Mouse (Mus musculus): ENCODE measurements around the gene Thpo. TPM values are rescaled to one million over a fixed set of nuclear protein-coding genes. Genes with fewer than 3 reads are reported as not detected.

Gene Thpo
- total and polyA plus RNA-seq, 3 experiments, result not detected

DNA sequence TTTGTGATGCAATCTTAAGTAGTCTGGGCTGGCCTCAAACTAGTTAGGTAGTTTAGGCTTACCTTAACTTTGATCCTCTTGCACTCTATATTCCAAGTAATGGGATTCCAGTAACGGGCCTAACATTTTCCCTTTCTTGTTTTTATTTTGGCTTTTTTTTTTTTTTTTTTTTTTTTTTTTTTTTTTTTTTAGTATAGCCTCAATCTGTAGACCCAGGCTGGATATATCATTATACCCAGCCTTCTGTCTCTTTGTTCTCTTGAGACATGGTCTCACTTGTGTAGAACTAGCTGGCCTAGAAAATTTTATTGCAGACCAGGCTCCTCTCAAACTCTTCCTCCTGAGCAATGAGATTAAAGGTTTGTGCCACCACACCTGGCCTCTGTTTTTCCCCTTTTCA lies 42.7 kb downstream of the Thpo start:
- ATAC-seq (ENCODE audit: extremely low read depth, insufficient number of reproducible peaks, low FRiP score, poor library complexity, severe bottlenecking) (no peak), DNase-seq (ENCODE audit: low spot score) (no peak)
- TF ChIP-seq GATA2 (IDR thresholded peaks at IDR 0.05; ENCODE audit: borderline replicate concordance, low read depth, low read length) (no peak), GATA1 (IDR thresholded peaks at IDR 0.05; ENCODE audit: borderline replicate concordance, low read length) (no peak), TAL1 (conservative IDR thresholded peaks at IDR 0.05; ENCODE audit: low read depth, low read length) (no peak), POLR2AphosphoS5 (IDR thresholded peaks at IDR 0.05; ENCODE audit: insufficient replicate concordance, low read depth, low read length) (no peak), CTCF (IDR thresholded peaks at IDR 0.05; ENCODE audit: low read depth, low read length) (no peak)
- no peaks in the 10 kb centered on the region for H3K9me3 ChIP-seq (replicated peaks)
- H3K36me3 ChIP-seq (replicated peaks), result peaks cover 78% of the 10 kb centered on the region
- H3K27me3 ChIP-seq (ENCODE audit: insufficient read depth, low read length), result no peaks in the 10 kb centered on the region
- no peak overlapping the region for H3K4me3 ChIP-seq (ENCODE audit: low read depth, low read length)
- peaks cover 89% of the 10 kb centered on the region for H3K4me1 ChIP-seq (ENCODE audit: insufficient read depth, low read depth, low read length)

DNA sequence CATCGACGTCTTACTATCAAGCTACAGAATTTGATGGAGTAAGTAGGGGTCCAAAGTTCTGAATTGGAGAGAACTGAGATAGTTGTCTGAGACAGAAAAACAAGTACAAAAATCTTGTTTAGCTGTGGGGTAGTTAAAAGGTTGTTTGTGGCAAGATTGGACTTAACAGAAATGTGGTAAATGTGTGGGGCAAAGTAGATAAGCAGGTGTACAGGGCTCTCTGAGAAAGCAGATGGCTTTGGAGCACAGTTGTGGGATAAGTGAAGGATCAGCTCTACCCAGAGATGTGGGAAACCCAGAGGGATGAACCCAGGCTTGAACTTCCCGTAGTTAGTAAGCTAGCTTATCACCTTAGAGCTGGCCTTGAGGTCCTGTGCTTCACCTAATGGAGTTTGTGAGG lies 43.5 kb downstream of the Thpo start:
- TF ChIP-seq TAL1 (conservative IDR thresholded peaks at IDR 0.05; ENCODE audit: low read depth, low read length) (peak; percentile 67), GATA2 (IDR thresholded peaks at IDR 0.05; ENCODE audit: borderline replicate concordance, low read depth, low read length) (no peak)
- ATAC-seq (ENCODE audit: extremely low read depth, insufficient number of reproducible peaks, low FRiP score, poor library complexity, severe bottlenecking) (no peak), DNase-seq (ENCODE audit: low spot score) (no peak)
- Histone ChIP-seq H3K36me3 (replicated peaks) (peaks cover 80% of the 10 kb centered on the region), H3K4me1 (ENCODE audit: insufficient read depth, low read depth, low read length) (peaks cover 93% of the 10 kb centered on the region), H3K4me3 (ENCODE audit: low read depth, low read length) (no peak overlapping the region), H3K27me3 (ENCODE audit: insufficient read depth, low read length) (no peaks in the 10 kb centered on the region), H3K9me3 (replicated peaks) (no peaks in the 10 kb centered on the region)

DNA sequence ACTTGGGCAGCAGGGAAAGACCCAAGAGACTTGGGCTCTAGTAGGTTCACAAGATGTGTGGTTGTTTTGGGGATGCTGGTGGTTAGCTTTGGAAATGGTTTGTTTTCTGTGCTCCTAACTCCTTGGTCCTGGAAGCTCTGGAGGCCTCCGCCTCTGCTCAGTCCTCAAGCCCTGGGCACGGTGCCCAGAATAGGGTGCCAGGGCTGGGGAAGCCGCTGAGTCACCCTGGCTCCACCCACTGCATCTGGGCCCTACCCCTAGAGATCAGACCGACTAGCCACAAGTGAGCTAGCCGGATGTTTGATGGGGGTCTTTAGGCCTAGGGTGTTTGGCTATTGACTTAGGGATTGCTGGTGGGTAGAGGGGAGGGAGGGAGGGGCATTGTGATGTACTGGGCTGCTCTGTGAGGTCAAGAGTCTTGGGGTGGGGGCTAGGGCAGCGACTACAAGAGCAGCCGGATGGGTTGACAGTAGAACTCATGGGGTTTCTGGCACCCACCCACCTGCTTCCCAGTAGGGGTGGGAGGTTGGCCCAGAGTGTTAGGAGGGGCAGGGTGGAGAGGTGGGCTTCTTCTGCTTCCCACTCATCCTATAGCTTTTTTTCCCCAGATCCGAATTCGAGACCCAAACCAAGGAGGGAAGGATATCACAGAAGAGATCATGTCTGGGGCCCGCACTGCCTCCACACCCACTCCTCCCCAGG lies 56.2 kb downstream of the Thpo start:
- ATAC-seq (ENCODE audit: extremely low read depth, insufficient number of reproducible peaks, low FRiP score, poor library complexity, severe bottlenecking), result no peak
- TF ChIP-seq CTCF (IDR thresholded peaks at IDR 0.05; ENCODE audit: low read depth, low read length), result no peak
- no peak for TF ChIP-seq GATA2 (IDR thresholded peaks at IDR 0.05; ENCODE audit: borderline replicate concordance, low read depth, low read length)
- TF ChIP-seq POLR2AphosphoS5 (IDR thresholded peaks at IDR 0.05; ENCODE audit: insufficient replicate concordance, low read depth, low read length), result no peak
- no peak for TF ChIP-seq GATA1 (IDR thresholded peaks at IDR 0.05; ENCODE audit: borderline replicate concordance, low read length)
- TF ChIP-seq TAL1 (conservative IDR thresholded peaks at IDR 0.05; ENCODE audit: low read depth, low read length), result no peak
- Histone ChIP-seq H3K27me3 (ENCODE audit: insufficient read depth, low read length) (no peaks in the 10 kb centered on the region), H3K4me1 (ENCODE audit: insufficient read depth, low read depth, low read length) (peaks cover 77% of the 10 kb centered on the region), H3K4me3 (ENCODE audit: low read depth, low read length) (peak overlapping the region; percentile 27; the same call in 1 of the 2 replicates), H3K36me3 (replicated peaks) (peaks cover 97% of the 10 kb centered on the region), H3K9me3 (replicated peaks) (no peaks in the 10 kb centered on the region)
- DNase-seq (ENCODE audit: low spot score), result peak; percentile 83

DNA sequence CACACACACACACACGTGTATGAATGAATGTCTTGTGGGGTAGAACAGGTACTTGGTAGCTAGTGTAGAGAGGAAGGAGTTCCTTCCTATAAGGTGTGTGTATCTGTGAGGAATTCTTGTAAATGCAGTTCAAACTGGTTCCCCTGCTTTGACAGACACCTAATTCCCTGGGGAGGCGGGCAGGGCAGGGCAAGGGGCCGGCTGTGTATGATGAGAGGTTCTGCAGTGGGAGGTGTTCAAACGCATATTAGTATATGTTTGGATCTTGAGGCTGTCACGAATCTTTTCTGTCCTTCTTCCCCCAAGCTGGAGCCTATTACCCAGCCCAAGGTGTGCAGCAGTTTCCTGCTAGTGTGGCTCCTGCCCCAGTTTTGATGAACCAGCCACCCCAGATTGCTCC lies 56.9 kb downstream of the Thpo start:
- Histone ChIP-seq H3K4me1 (ENCODE audit: insufficient read depth, low read depth, low read length) (peaks cover 77% of the 10 kb centered on the region), H3K27me3 (ENCODE audit: insufficient read depth, low read length) (no peaks in the 10 kb centered on the region), H3K36me3 (replicated peaks) (peaks cover 89% of the 10 kb centered on the region), H3K4me3 (ENCODE audit: low read depth, low read length) (peak overlapping the region; percentile 5; the same call in 1 of the 2 replicates), H3K9me3 (replicated peaks) (no peaks in the 10 kb centered on the region)
- no peak for DNase-seq (ENCODE audit: low spot score)
- no peak for ATAC-seq (ENCODE audit: extremely low read depth, insufficient number of reproducible peaks, low FRiP score, poor library complexity, severe bottlenecking)
- no peak for TF ChIP-seq TAL1 (conservative IDR thresholded peaks at IDR 0.05; ENCODE audit: low read depth, low read length)

DNA sequence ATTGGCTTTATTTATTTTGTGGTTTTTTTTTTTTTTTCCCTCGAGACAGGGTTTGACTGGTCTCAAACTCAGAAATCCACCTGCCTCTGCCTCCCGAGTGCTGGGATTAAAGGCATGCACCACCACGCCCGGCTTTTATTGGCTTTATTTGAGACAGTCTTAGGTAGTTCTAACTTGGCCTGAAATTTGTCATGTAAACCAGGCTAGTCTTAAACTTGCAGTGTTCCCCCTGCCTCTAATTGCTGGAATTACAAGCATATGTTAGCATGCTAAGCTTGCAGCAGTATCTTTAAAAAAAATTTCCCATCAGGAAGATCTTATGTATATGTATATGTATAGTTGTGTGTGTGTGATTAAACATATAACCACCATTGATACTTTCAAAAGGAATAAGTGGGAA lies 57.6 kb downstream of the Thpo start:
- TF ChIP-seq GATA2 (IDR thresholded peaks at IDR 0.05; ENCODE audit: borderline replicate concordance, low read depth, low read length), result no peak
- TF ChIP-seq GATA1 (IDR thresholded peaks at IDR 0.05; ENCODE audit: borderline replicate concordance, low read length), result no peak
- no peak for TF ChIP-seq TAL1 (conservative IDR thresholded peaks at IDR 0.05; ENCODE audit: low read depth, low read length)
- TF ChIP-seq CTCF (IDR thresholded peaks at IDR 0.05; ENCODE audit: low read depth, low read length), result no peak
- no peak for TF ChIP-seq POLR2AphosphoS5 (IDR thresholded peaks at IDR 0.05; ENCODE audit: insufficient replicate concordance, low read depth, low read length)
- Histone ChIP-seq H3K36me3 (replicated peaks) (peaks cover 82% of the 10 kb centered on the region), H3K4me1 (ENCODE audit: insufficient read depth, low read depth, low read length) (peaks cover 81% of the 10 kb centered on the region)

DNA sequence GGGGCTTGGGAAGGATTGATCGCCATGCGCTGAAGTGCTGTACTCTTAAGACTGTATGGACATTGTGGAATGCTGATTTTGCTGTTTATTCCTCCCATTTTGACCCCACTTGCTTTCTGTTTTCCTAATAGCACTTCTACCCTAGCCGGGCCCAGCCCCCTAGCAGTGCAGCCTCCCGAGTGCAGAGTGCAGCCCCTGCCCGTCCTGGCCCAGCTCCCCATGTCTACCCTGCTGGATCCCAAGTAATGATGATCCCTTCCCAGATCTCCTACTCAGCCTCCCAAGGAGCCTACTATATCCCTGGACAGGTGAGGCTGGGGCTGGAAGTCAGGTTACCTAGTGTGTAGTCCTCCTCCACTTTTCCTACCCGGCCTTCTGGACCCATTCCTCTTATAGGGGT lies 59.1 kb downstream of the Thpo start:
- peaks cover 72% of the 10 kb centered on the region for H3K4me1 ChIP-seq (ENCODE audit: insufficient read depth, low read depth, low read length)

More for the DNA sequence above, 57.6 kb downstream of the Thpo start:
- H3K27me3 ChIP-seq (ENCODE audit: insufficient read depth, low read length), result no peaks in the 10 kb centered on the region
- DNase-seq (ENCODE audit: low spot score), result no peak
- H3K9me3 ChIP-seq (replicated peaks), result no peaks in the 10 kb centered on the region
- no peak for ATAC-seq (ENCODE audit: extremely low read depth, insufficient number of reproducible peaks, low FRiP score, poor library complexity, severe bottlenecking)
- no peak overlapping the region for H3K4me3 ChIP-seq (ENCODE audit: low read depth, low read length)

More for the DNA sequence above, 59.1 kb downstream of the Thpo start:
- DNase-seq (ENCODE audit: low spot score) (no peak), ATAC-seq (ENCODE audit: extremely low read depth, insufficient number of reproducible peaks, low FRiP score, poor library complexity, severe bottlenecking) (no peak)
- Histone ChIP-seq H3K9me3 (replicated peaks) (no peaks in the 10 kb centered on the region), H3K36me3 (replicated peaks) (peaks cover 67% of the 10 kb centered on the region), H3K27me3 (ENCODE audit: insufficient read depth, low read length) (no peaks in the 10 kb centered on the region), H3K4me3 (ENCODE audit: low read depth, low read length) (peak overlapping the region; percentile 85)
- no peak for TF ChIP-seq GATA2 (IDR thresholded peaks at IDR 0.05; ENCODE audit: borderline replicate concordance, low read depth, low read length)
- TF ChIP-seq POLR2AphosphoS5 (IDR thresholded peaks at IDR 0.05; ENCODE audit: insufficient replicate concordance, low read depth, low read length), result no peak
- TF ChIP-seq CTCF (IDR thresholded peaks at IDR 0.05; ENCODE audit: low read depth, low read length), result no peak
- TF ChIP-seq TAL1 (conservative IDR thresholded peaks at IDR 0.05; ENCODE audit: low read depth, low read length), result no peak
- TF ChIP-seq GATA1 (IDR thresholded peaks at IDR 0.05; ENCODE audit: borderline replicate concordance, low read length), result no peak

Other genes with a start within 250 kb of the Thpo start
- gene Eif2b5, start 235.7 kb downstream of the Thpo start, total RNA-seq (2014; fragmentation: Nextera tagmentation), result 40.5 and 43.6 TPM in 2 replicates
- gene Eif2b5, start 235.7 kb downstream of the Thpo start, total RNA-seq (2017), result 105 and 107 TPM in 2 replicates
- 24.8 and 25.5 TPM in 2 replicates for gene Eif2b5, start 235.7 kb downstream of the Thpo start, polyA plus RNA-seq (2012)
- 51.8 and 57.2 TPM in 2 replicates for gene Dvl3, start 217.5 kb downstream of the Thpo start, total RNA-seq (2014; fragmentation: Nextera tagmentation)
- gene Dvl3, start 217.5 kb downstream of the Thpo start, total RNA-seq (2017), result 2.8 and 3.0 TPM in 2 replicates
- gene Dvl3, start 217.5 kb downstream of the Thpo start, polyA plus RNA-seq (2012), result 26.9 and 28.2 TPM in 2 replicates
- gene Ap2m1, start 199.0 kb downstream of the Thpo start, total RNA-seq (2014; fragmentation: Nextera tagmentation), result 302 and 342 TPM in 2 replicates
- 173 and 186 TPM in 2 replicates for gene Ap2m1, start 199.0 kb downstream of the Thpo start, total RNA-seq (2017)
- 67.5 and 73.4 TPM in 2 replicates for gene Ap2m1, start 199.0 kb downstream of the Thpo start, polyA plus RNA-seq (2012)
- 34.6 and 35.1 TPM in 2 replicates for gene Abcf3, start 185.9 kb downstream of the Thpo start, total RNA-seq (2014; fragmentation: Nextera tagmentation)
- 66.1 and 70.1 TPM in 2 replicates for gene Abcf3, start 185.9 kb downstream of the Thpo start, total RNA-seq (2017)
- 21.1 and 22.1 TPM in 2 replicates for gene Abcf3, start 185.9 kb downstream of the Thpo start, polyA plus RNA-seq (2012)
- not detected in 2 replicates for gene Vwa5b2, start 145.0 kb downstream of the Thpo start, total RNA-seq (2014; fragmentation: Nextera tagmentation)
- 0.29 TPM in 1 of 2 replicates, not detected in the other for gene Vwa5b2, start 145.0 kb downstream of the Thpo start, total RNA-seq (2017)
- 0.02 and 0.07 TPM in 2 replicates for gene Vwa5b2, start 145.0 kb downstream of the Thpo start, polyA plus RNA-seq (2012)
- 16.4 and 22.1 TPM in 2 replicates for gene Eef1akmt4, start 122.9 kb downstream of the Thpo start, total RNA-seq (2014; fragmentation: Nextera tagmentation)
- gene Eef1akmt4, start 122.9 kb downstream of the Thpo start, total RNA-seq (2017), result 9.8 and 11.5 TPM in 2 replicates
- gene Eef1akmt4, start 122.9 kb downstream of the Thpo start, polyA plus RNA-seq (2012), result 6.0 and 8.7 TPM in 2 replicates
- gene Gm49333, start 122.9 kb downstream of the Thpo start, total RNA-seq (2014; fragmentation: Nextera tagmentation), result not detected in 2 replicates
- gene Gm49333, start 122.9 kb downstream of the Thpo start, total RNA-seq (2017), result not detected in 2 replicates
- not detected in 2 replicates for gene Gm49333, start 122.9 kb downstream of the Thpo start, polyA plus RNA-seq (2012)
- 36.3 and 45.6 TPM in 2 replicates for gene Alg3, start 122.8 kb downstream of the Thpo start, total RNA-seq (2014; fragmentation: Nextera tagmentation)
- 9.9 and 12.0 TPM in 2 replicates for gene Alg3, start 122.8 kb downstream of the Thpo start, total RNA-seq (2017)
- 5.5 and 12.8 TPM in 2 replicates for gene Alg3, start 122.8 kb downstream of the Thpo start, polyA plus RNA-seq (2012)
- not detected in 2 replicates for gene Camk2n2, start 113.2 kb downstream of the Thpo start, total RNA-seq (2014; fragmentation: Nextera tagmentation)
- 0.22 and 0.58 TPM in 2 replicates for gene Camk2n2, start 113.2 kb downstream of the Thpo start, total RNA-seq (2017)
- gene Camk2n2, start 113.2 kb downstream of the Thpo start, polyA plus RNA-seq (2012), result 1.1 and 1.2 TPM in 2 replicates
- 0.58 TPM in 1 of 2 replicates, not detected in the other for gene Ece2, start 104.7 kb downstream of the Thpo start, total RNA-seq (2014; fragmentation: Nextera tagmentation)
- 0.12 and 0.16 TPM in 2 replicates for gene Ece2, start 104.7 kb downstream of the Thpo start, total RNA-seq (2017)
- not detected in 2 replicates for gene Ece2, start 104.7 kb downstream of the Thpo start, polyA plus RNA-seq (2012)
- 175 and 205 TPM in 2 replicates for gene Psmd2, start 82.9 kb downstream of the Thpo start, total RNA-seq (2014; fragmentation: Nextera tagmentation)
- 246 and 273 TPM in 2 replicates for gene Psmd2, start 82.9 kb downstream of the Thpo start, total RNA-seq (2017)
- 349 and 352 TPM in 2 replicates for gene Psmd2, start 82.9 kb downstream of the Thpo start, polyA plus RNA-seq (2012)
- gene Eif4g1, start 66.2 kb downstream of the Thpo start, total RNA-seq (2014; fragmentation: Nextera tagmentation), result 325 and 411 TPM in 2 replicates
- 257 and 270 TPM in 2 replicates for gene Eif4g1, start 66.2 kb downstream of the Thpo start, total RNA-seq (2017)
- gene Eif4g1, start 66.2 kb downstream of the Thpo start, polyA plus RNA-seq (2012), result 957 and 1,213 TPM in 2 replicates
- 3.1 and 3.9 TPM in 2 replicates for gene Fam131a, start 41.3 kb downstream of the Thpo start, total RNA-seq (2014; fragmentation: Nextera tagmentation)
- gene Fam131a, start 41.3 kb downstream of the Thpo start, total RNA-seq (2017), result 1.2 and 2.6 TPM in 2 replicates
- 9.5 and 10.1 TPM in 2 replicates for gene Fam131a, start 41.3 kb downstream of the Thpo start, polyA plus RNA-seq (2012)
- gene Polr2h, start 16.8 kb downstream of the Thpo start, total RNA-seq (2014; fragmentation: Nextera tagmentation), result 17.5 and 22.7 TPM in 2 replicates
- gene Polr2h, start 16.8 kb downstream of the Thpo start, total RNA-seq (2017), result 95.7 and 97.6 TPM in 2 replicates
- gene Polr2h, start 16.8 kb downstream of the Thpo start, polyA plus RNA-seq (2012), result 3.3 and 6.1 TPM in 2 replicates
- gene Clcn2, start 16.8 kb downstream of the Thpo start, total RNA-seq (2014; fragmentation: Nextera tagmentation), result 25.8 and 26.7 TPM in 2 replicates
- 16.4 and 23.3 TPM in 2 replicates for gene Clcn2, start 16.8 kb downstream of the Thpo start, total RNA-seq (2017)
- 32.6 and 55.5 TPM in 2 replicates for gene Clcn2, start 16.8 kb downstream of the Thpo start, polyA plus RNA-seq (2012)
- gene Chrd, start 1.4 kb downstream of the Thpo start, total RNA-seq (2014; fragmentation: Nextera tagmentation), result not detected in 2 replicates
- 0.05 and 0.06 TPM in 2 replicates for gene Chrd, start 1.4 kb downstream of the Thpo start, total RNA-seq (2017)
- gene Chrd, start 1.4 kb downstream of the Thpo start, polyA plus RNA-seq (2012), result not detected in 2 replicates